Mouse (Mus musculus) C2C12 (cell line): ENCODE measurements around the gene Rbm17. TPM values are rescaled to one million over a fixed set of nuclear protein-coding genes. Genes with fewer than 3 reads are reported as not detected.

Experiments
- H3K27me3 ChIP-seq: one replicate; pipeline ENCODE4 v1.6.1; 2011; ENCODE audit not compliant: control insufficient read depth, insufficient read depth, insufficient read length
- H3K36me3 ChIP-seq: one replicate; pipeline ENCODE4 v1.6.1; 2011; ENCODE audit not compliant: control insufficient read depth, insufficient read depth
- H3K4me3 ChIP-seq: one replicate; pipeline ENCODE4 v1.5.1; 2011; ENCODE audit warnings: mild to moderate bottlenecking, control low read depth; ENCODE audit not compliant: poor library complexity, insufficient read depth, severe bottlenecking
- H3K79me2 ChIP-seq: one replicate; pipeline ENCODE4 v1.6.1; 2011; ENCODE audit not compliant: control insufficient read depth, insufficient read depth
- H3K79me3 ChIP-seq: one replicate; pipeline ENCODE4 v1.6.1; 2011; ENCODE audit warnings: low read depth, control low read depth
- H3ac ChIP-seq: one replicate; pipeline ENCODE3; 2011; ENCODE audit warnings: low read depth; ENCODE audit not compliant: control insufficient read depth, insufficient read length
- CEBPB ChIP-seq: IDR thresholded peaks from one replicate; pipeline ENCODE4 v1.6.1; 2011; ENCODE audit warnings: low read depth, mild to moderate bottlenecking, control low read depth, moderate library complexity
- CTCF ChIP-seq: IDR thresholded peaks from one replicate; pipeline ENCODE4 v1.5.1; 2011; ENCODE audit not compliant: control insufficient read depth, insufficient read depth, insufficient read length
- FOSL1 ChIP-seq: IDR thresholded peaks from one replicate; pipeline ENCODE4 v1.8.0; 2011; ENCODE audit warnings: mild to moderate bottlenecking, low read length; ENCODE audit not compliant: poor library complexity, insufficient read depth, severe bottlenecking
- MAX ChIP-seq: IDR thresholded peaks from one replicate; pipeline ENCODE4 v1.6.1; 2011; ENCODE audit warnings: mild to moderate bottlenecking, control low read depth
- MYOD1 ChIP-seq: IDR thresholded peaks from one replicate; pipeline ENCODE4 v1.6.1; 2011; ENCODE audit warnings: low read depth; ENCODE audit not compliant: control insufficient read depth, insufficient read length
- MYOG ChIP-seq: IDR thresholded peaks from one replicate; pipeline ENCODE4 v1.6.1; 2011; ENCODE audit not compliant: control insufficient read depth, insufficient read length; ENCODE audit errors: extremely low read depth
- USF1 ChIP-seq: IDR thresholded peaks from one replicate; pipeline ENCODE4 v1.6.1; 2011; ENCODE audit warnings: low read depth, mild to moderate bottlenecking, control low read depth, moderate library complexity
- polyA plus RNA-seq: library from polyadenylated mRNA; unstranded; fragments of >200 nt; fragmentation: generic; extraction: Trizol; gene quantifications from one replicate; pipeline ENCODE4 v1.2.1, GENCODE M21; 2012; ENCODE audit warnings: missing spikeins

Rbm17 gene
- polyA plus RNA-seq, 1 experiment: 105 TPM

- Histone ChIP-seq H3K79me3 (no peaks in the 10 kb centered on the region), H3K36me3 (no peaks in the 10 kb centered on the region), H3K4me3 (no peak within 1 kb of the TSS), H3K27me3 (no peaks in the 10 kb centered on the region), H3ac (no peak within 1 kb of the TSS), H3K79me2 (no peaks in the 10 kb centered on the region)
- TF ChIP-seq FOSL1: no peak
- TF ChIP-seq CEBPB: no peak
- no peak for TF ChIP-seq MAX
- TF ChIP-seq MYOG: no peak
Measured at GRCm38 (mm10) chr2:11642451-11642941, 38.5 kb upstream of the Rbm17 start, which contains the start of gene Il2ra. Il2ra (plus strand) TSS chr2:11642807.

- H3K79me2 ChIP-seq: no peaks in the 10 kb centered on the region
- H3K79me3 ChIP-seq: no peaks in the 10 kb centered on the region
- H3ac ChIP-seq: no peak overlapping the region
- TF ChIP-seq CEBPB (no peak), FOSL1 (no peak), MYOD1 (no peak), MYOG (no peak), MAX (no peak), USF1 (no peak), CTCF (no peak)
- H3K4me3 ChIP-seq: no peak overlapping the region
- H3K27me3 ChIP-seq: no peaks in the 10 kb centered on the region
- H3K36me3 ChIP-seq: no peaks in the 10 kb centered on the region
Measured at GRCm38 (mm10) chr2:11637115-11637514, 33.2 kb upstream of the Rbm17 start.

DNA sequence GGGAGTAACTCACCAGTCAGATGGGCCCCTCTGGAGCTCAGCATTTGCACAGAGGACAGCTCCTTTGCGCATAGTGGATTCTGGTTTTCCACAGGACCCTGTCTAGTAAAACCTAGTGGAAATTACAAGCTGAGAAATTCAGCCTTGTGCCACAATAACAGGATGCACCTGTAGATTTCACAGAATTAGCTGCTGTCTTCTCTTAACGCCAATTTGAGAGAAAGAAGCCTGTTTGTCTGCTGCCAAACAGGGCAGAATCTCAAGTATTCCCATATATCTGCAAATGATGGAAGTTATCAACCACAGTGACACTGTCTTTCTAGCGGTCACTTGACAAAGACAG lies 32.2 kb upstream of the Rbm17 start:
- Histone ChIP-seq H3K27me3 (no peaks in the 10 kb centered on the region), H3K79me2 (no peaks in the 10 kb centered on the region), H3K79me3 (no peaks in the 10 kb centered on the region), H3K36me3 (no peaks in the 10 kb centered on the region), H3ac (no peak overlapping the region), H3K4me3 (no peak overlapping the region)
- TF ChIP-seq MYOG: no peak
- no peak for TF ChIP-seq USF1
- no peak for TF ChIP-seq CEBPB
- no peak for TF ChIP-seq CTCF
- TF ChIP-seq FOSL1: no peak
- TF ChIP-seq MAX: no peak
- TF ChIP-seq MYOD1: no peak

DNA sequence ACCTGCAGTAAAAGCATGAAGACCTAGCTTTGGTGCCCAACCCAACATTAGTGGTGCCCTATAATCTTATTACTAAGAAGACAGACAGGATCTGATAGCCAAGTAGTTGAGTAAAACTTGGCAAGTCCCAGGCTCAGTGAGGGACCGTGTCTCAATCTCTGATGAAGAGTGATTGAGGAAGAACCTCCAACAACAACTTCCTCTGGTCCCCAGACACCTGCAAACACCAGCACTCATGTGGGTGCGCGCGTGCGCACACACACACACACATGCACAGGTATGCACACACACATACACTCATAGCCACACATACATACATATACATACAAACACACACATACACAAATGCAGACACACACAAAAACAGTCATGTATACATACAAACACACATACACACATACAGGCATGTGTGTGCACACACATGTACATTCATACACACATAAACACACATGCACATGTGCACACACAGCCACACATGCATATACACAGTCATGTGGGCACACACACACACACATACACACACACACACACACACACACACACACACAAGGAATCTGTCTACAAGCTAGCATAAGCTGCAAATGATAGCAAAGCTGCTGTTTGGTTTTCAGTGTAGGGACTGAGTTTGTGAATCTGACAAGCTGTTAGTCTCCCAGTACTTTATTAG lies 31.7 kb upstream of the Rbm17 start:
- Histone ChIP-seq H3K27me3 (no peaks in the 10 kb centered on the region), H3ac (no peak overlapping the region), H3K79me3 (no peaks in the 10 kb centered on the region), H3K36me3 (no peaks in the 10 kb centered on the region), H3K4me3 (no peak overlapping the region), H3K79me2 (no peaks in the 10 kb centered on the region)
- TF ChIP-seq CTCF (no peak), MAX (no peak), CEBPB (no peak), FOSL1 (no peak), MYOD1 (no peak), MYOG (no peak), USF1 (no peak)

DNA sequence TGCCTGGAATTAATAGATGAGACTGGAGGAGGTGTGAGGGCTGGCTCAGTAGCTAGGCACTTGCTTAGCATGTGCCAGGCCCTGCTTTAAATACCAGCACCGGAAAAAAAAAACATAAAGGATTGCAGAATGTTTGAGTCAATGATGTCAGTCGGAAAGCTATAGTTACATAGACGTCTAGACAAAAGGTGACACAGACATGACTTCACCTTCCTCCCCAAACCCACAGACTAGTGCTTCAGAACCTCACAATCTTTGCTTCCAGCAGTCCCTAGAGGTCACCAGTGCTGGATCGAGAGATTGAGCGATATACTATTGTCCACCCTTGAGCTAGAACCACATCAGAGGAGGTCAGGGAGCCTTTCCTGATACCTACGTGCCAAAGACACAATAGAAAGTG lies 31.1 kb upstream of the Rbm17 start:
- Histone ChIP-seq H3K79me3 (no peaks in the 10 kb centered on the region), H3ac (no peak overlapping the region), H3K79me2 (no peaks in the 10 kb centered on the region), H3K36me3 (no peaks in the 10 kb centered on the region), H3K27me3 (no peaks in the 10 kb centered on the region), H3K4me3 (no peak overlapping the region)
- no peak for TF ChIP-seq CEBPB
- TF ChIP-seq USF1: no peak
- no peak for TF ChIP-seq FOSL1
- no peak for TF ChIP-seq MYOD1
- no peak for TF ChIP-seq CTCF
- no peak for TF ChIP-seq MAX
- TF ChIP-seq MYOG: no peak

- TF ChIP-seq CTCF (no peak), CEBPB (no peak), FOSL1 (no peak), MYOG (no peak), MAX (no peak), USF1 (no peak), MYOD1 (no peak)
- no peaks in the 10 kb centered on the region for H3K79me3 ChIP-seq
- no peaks in the 10 kb centered on the region for H3K36me3 ChIP-seq
- H3K27me3 ChIP-seq: no peaks in the 10 kb centered on the region
- no peak within 1 kb of the TSS for H3ac ChIP-seq
- H3K4me3 ChIP-seq: no peak within 1 kb of the TSS
- no peaks in the 10 kb centered on the region for H3K79me2 ChIP-seq
Measured at GRCm38 (mm10) chr2:11625890-11626289, 21.9 kb upstream of the Rbm17 start, which contains the start of gene Gm17490. Gm17490 (minus strand) TSS chr2:11626264.
